Mouse (Mus musculus) v-Abl transformed pro-B cells (cell line): ENCODE results near the gene Slc31a2.

ENCODE experiments used
- in situ Hi-C, 2 experiments: fragments of 400-800 bp; cut with MboI; formaldehyde crosslinking; loops; one replicate each; pipeline ENCODE4 v1.15.1; 2025; ENCODE audit not compliant: unreplicated experiment in 2 of 2

Slc31a2 gene

DNA sequence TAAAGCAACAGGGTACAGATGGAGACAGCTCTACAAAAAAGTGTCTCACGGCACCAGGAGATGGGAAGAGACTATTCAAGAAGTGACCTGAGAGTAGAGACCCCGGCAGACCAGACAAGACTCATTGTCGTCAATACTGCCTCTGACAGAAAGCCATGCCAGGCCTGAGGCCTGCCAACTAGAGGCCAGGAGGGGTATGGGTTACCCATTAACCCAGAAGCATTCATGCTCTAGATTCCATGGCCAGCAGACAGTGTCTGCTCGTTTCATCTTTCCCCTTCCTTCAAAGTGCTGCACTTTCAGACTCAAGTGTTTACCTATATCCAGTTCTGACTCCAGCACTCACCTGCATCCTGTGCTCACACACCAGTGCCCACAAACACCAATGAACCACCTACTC lies 15.7 kb downstream of the Slc31a2 start:
- in situ Hi-C loops, result no loop called here

DNA sequence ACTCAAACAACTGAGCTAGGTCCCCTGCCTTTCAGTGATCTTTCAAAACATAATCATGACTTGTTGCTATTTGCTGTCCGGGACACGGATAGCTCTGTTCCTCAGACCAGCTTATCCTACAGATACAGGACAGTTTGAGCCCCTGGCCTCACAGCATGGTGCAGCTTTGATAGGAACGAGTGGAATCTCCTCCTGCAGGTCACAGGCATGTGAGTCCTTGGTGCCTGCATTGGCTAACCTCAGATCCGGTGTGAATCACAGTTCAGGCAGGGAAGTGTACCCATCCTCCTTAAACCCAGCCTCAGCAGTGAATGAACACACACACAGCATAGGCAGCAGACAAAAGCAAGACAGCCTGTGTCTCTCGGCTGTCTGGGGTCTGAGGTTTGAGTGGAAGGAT lies 19.0 kb downstream of the Slc31a2 start:
- in situ Hi-C loops, result loop anchor here in 1 of 2 experiments (10.0 kb wide), 1 partner anchor 123 kb away; the partner anchor contains the start of genes Cdc26 and Prpf4

DNA sequence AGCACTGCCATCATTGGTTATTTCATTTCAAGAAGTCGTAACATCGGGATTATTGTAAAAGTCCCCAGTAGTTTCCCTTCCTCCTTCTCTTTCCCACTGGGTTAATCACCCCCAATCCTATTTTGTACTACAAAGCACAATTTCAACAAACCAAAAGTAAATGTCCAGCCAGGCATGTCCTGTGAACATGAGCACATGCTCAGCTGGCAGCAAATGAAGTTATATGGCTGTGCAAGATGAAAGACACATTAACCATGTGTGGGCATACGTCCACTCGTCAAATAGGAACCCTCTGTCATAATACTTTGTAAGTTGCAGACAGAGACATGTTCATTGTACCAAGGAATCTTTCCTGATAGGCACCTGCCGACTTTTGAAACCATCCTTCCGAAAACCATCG lies 20.6 kb downstream of the Slc31a2 start:
- in situ Hi-C loops, result loop anchor here in 1 of 2 experiments (10.0 kb wide), 1 partner anchor 122 kb away; the partner anchor contains the start of genes Cdc26 and Prpf4

DNA sequence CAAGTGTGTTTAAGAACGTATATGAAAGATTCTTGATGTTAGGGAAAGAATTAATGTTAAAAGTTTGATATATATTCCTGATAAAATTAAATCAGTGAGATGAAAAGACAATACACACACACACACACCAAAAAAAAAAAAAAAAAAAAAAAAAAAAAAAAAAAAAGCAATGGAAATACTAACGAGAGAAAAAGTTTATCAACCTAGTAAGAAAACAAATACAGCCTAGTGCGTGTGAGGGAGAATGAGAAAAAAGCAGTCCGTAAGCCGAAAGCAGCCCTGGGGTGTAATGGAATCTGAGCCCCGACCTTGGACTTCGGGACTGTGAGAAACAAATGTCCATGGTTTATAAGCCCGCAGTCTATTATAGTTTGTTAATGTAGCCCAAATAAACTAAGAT lies 23.2 kb downstream of the Slc31a2 start:
- in situ Hi-C loops, result loop anchor here in 1 of 2 experiments (10.0 kb wide), 1 partner anchor 119 kb away; the partner anchor contains the start of genes Cdc26 and Prpf4

DNA sequence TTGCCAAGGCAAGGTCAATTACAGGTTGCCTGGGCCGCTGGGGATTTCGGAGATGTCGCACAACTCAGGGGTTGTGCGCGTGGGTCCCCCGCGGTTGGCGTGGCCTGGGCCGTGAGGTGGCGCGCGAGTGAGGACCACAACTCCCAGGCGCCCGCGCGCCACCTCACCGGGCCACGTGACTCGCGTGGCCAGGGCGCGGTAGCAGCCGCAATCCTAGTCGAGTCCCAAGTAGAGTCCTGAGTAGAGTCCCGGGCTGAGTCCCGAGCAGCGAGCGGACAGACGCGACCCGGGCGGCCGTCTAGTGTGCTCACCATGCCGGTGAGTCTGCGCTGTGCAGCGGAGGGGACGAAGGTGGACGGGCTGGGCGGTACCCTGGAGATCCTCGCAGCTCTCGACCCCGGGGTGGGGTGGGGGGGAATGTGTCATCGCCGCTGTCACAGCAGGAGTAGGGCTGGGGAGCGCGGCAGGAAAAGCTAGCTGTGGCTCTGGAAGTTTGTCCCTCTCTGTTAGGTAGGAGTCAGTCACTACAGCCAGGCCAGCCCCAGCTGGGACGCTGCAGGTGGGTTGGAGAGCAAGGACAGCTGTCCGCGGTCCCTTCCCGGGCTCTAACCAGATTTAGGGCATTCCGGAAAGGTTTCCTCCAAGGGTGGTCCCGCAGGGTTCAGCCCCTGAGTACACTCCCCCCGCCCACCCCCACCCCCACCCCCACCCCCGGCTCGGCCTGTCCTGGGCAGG lies 24.1 kb downstream of the Slc31a2 start:
- in situ Hi-C loops, result loop anchor here in 1 of 2 experiments (10.0 kb wide), 1 partner anchor 118 kb away; the partner anchor contains the start of genes Cdc26 and Prpf4

DNA sequence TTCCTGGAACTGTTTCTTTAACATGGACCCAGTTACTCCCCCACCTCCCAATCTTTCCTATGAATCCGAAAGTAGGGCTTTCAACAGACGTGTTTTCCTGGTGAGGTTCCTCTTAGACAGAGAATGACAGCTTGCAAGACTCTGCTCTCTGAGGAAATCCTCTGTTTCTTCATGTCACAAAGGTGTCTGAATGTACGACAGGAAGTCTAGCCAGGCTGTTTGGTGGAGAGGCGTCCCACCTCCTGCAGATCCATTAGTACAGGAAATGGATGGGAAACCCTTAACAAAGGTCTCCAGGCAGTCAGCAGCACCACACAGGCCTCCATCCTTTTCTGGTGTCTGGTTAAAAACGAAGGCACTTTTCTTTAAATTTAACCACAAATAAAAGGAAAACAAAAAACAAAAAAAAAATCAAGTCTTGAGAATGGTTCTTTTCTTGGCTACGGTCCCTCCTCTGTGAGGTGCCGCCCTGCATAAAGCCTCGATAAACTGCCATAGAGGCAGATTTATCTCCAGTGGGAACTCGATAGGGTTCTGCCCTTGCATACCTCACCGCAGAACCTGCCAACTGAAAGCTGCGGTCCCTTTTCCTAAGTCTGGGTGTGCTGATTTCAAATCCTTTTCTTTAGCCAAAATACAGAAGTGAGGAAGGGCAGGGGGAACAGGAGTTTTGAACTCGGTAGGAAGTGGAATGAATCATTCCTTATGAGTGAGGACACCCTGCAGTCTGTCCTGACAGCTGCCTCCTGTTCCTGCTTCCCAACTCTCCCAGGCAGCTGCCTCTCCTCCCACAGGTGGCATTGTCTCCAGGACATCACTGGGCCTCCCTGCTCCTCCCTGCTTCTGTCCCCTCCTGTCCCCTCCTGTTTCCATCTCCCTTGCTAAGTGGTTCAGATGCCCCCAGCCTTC lies 24.9 kb downstream of the Slc31a2 start:
- in situ Hi-C loops, result loop anchor here in 1 of 2 experiments (10.0 kb wide), 1 partner anchor 118 kb away; the partner anchor contains the start of genes Cdc26 and Prpf4

DNA sequence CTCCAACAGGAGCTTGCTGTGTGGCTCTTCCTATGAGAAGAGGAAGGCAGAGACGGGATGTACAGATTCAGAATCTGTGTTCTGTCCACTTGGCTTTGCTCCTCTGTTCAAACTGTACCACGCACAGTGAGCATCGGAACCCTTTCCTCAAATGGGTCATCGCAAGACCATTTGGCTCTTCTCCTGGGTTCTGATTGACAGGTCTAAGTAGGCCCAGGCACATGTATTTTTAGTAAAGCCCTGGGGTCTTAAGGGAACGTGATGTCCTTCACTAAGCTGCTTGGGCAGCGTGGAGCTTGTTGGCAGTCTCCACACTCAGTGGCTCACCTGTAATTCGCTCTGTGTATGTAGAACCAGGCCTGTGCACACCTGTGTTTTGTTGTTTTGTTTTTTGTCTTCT lies 26.9 kb downstream of the Slc31a2 start:
- in situ Hi-C loops, result loop anchor here in 1 of 2 experiments (10.0 kb wide), 1 partner anchor 116 kb away; the partner anchor contains the start of genes Cdc26 and Prpf4

DNA sequence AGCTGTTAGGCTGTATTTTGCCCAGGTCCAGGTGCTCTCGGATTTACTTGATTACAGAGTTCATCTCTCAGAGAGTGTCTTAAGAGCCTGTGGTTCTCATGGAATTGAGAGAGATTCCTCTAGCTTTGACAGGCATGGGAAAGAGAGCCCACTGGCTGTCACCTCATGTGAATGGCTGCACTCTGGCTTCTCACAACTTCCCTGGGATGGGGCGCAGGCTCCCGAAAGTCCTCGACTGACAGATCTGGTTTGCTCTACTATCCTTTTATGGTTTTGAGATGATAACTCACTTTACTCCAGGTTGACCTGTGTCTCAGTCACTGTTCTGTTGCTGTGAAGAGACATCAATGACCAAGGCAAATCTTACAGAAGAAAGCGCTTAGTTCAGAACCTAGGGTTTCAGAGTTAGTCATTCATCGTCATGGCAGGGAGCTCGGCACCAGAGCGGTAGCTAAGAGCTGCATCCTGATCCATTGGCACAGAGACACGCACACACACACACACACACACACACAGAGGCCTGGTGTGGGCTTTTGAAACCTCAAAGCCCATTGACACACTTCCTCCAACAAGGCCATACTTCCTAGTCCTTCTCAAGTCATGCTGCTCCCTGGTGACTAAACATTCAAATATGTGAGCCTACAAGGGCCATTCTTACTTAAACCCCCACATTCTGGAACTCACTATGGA lies 28.6 kb downstream of the Slc31a2 start:
- in situ Hi-C loops, result no loop called here

DNA sequence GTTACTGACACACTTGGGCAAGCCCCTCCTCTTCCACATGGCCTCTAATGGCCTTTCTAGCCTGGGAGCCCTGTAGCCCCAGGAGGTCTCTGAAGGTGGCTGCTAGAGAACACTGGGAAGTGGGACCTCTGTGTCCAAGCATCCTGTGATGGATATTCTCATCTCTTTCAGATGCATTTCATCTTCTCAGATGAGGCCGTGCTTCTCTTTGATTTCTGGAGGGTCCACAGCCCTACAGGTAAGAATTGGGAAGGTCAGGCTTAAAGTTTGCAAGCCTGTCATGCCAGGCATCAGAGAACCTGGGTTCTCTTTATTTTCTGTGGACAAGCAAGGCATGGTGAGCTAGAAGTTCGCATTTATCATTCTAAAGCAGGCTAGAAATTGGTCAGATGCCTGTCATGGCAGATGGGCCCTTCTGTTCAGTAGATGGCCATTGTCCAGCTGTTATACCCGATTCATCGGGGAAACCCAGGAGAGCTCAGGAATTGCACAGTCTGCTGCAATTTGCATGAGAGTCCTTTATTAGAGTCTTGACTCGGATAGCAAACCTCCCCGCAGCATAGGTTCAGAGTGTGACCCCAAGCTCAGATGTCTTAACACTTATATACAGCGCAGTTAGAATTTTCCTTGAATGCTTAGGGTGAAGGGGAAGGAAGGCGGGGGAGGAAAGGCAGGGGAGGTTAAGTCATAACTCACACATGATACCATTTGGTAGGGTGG lies 30.3 kb downstream of the Slc31a2 start:
- in situ Hi-C loops, result no loop called here

DNA sequence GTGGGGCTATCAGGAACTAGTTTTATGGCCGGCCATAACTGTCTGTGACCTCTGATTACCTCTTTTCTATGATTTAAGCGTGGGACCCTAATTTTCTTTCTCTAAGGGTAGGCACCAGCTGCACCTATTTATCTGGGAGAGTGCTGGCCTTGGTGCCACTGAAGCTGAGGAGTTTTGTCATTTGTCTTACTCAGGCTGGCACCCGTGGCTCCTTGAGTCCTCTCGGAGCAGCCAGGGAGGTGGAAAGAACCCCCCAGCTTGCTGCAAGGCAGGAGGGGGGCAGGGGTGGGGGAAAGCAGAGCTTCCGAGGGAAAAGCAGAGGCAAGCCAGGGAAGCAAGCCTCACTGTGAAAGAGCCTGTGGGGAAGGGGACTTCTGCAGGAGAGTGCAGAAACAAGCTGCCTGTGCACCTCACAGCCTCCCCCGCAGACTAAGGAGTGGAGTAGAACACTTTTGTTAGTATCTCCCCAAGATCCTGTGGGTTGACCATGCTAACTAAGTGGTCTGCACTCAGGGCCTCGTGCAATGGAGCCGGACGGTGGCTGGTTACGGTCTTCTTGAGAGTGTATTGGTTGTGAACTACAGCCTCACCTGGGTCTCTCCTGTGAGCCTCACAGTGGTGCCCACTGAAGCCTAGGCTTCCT lies 31.0 kb downstream of the Slc31a2 start:
- in situ Hi-C loops, result no loop called here

DNA sequence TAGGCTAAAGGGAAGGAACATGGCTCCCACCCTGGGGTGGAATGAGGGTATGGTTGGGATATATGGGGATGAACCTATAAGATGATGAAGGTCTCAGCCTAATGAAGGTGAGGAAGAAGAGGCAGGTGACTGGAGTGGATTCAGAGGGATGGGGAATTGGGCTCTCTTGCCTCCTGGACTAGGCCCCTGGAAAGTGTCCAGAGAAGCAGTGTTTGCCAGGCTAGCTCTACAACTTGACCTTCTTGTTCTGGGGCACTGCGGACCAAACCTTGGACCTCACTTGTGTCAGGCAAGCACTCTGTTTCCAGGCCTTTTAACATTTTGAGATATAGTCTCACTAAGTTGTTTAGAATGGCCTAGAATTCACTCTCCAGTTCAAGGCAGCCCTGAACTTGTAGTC lies 32.4 kb downstream of the Slc31a2 start:
- in situ Hi-C loops, result no loop called here

DNA sequence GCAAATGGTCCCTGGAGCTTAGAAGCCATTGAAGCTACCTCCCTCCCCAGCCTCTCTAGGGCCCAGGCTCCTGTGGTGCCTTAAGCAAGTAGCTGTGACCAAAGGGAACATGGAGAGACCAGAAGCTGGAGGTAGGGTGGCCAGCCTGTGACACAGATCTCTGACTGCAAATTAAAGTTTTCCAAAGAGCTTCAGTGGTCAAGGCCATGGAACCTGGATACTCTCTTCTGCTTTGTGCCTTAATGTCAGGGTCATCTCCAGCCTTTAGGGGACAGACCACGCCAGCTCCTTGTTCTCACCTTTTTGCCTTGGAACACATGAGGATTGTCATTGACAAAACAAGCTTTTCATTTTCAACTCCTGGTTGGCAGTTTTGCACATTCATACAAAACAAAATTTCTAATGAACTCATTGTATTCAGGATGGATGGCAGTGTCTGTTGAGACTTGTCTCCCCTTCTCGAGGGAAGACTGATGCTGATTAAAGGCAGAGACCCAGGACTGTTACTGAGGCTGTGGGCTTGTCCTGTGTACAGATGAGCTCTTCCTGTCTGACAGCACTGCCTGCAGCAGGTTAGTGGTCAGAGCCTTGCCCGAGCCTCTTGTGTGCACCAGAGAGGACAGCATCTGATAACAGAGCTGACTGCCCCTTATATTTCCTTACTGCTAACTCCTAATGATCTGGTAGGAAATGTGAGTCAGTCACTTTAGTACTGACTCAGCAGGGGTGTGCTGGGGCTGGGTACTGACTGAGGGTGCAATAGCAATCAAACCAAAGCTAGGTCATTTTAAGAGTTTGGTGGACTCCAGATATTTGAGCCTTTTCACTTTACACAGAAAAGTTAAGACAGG lies 35.1 kb downstream of the Slc31a2 start:
- in situ Hi-C loops, result no loop called here

DNA sequence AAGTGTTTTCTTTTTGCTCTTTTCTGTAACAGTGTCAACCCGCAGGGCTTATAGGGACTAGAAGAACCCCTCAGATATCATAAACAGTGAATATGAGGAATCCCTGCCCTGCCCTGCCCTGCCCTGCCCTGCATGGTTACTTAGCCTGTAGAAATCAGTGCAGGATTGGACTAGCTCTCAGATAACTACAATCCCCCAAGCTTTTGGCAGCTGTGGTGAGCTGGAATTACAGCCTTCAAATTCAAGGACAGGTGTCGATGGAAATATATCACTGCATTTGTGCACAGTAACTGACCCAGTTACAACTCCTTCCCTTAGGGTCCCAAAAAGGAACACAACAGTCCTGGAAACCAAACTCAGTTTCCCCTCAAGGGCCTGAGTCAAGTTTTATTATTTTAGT lies 37.6 kb downstream of the Slc31a2 start:
- in situ Hi-C loops, result loop anchor here in 1 of 2 experiments (25.0 kb wide), 1 partner anchor 912 kb away; the partner anchor contains the start of gene Col27a1

DNA sequence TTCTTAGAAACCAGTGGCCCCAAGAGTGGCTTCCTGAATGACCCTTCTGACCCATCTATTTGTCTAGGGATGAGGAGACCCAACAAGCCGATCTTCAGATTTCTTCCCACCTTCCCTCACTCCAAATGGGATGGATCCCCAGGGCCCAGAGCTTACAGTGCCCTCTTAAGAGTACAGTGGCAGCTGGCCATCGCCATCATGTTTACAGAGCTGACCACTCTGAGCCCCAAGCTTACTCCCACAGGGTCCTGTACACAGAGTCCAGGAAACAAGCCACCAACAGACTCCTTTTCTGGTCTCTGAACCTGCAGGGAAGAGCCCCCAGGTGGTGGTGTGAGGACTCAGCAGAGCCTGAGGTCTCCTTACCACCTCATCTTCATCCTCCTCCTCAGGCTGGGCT lies 40.4 kb downstream of the Slc31a2 start:
- in situ Hi-C loops, result loop anchor here in 1 of 2 experiments (25.0 kb wide), 1 partner anchor 910 kb away; the partner anchor contains the start of gene Col27a1

DNA sequence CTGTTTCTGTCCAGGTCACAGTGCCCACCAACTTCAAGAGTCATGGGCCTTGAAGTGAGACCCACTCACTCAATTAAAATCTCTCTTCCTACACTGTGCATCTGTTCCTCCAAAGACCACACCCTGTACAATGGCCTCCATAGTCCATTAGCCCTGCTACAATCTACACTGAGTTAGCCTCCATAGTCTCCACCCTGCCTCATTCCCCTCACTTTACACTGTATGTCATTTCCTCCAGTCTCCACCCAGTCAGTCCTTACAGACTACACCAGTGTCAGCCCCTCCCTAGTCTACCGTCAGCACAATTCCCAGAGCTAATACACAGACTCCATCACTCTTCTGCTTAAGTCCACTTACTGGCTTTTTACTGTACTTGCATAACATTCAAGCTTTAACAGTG lies 40.9 kb downstream of the Slc31a2 start:
- in situ Hi-C loops, result loop anchor here in 1 of 2 experiments (25.0 kb wide), 1 partner anchor 909 kb away; the partner anchor contains the start of gene Col27a1

DNA sequence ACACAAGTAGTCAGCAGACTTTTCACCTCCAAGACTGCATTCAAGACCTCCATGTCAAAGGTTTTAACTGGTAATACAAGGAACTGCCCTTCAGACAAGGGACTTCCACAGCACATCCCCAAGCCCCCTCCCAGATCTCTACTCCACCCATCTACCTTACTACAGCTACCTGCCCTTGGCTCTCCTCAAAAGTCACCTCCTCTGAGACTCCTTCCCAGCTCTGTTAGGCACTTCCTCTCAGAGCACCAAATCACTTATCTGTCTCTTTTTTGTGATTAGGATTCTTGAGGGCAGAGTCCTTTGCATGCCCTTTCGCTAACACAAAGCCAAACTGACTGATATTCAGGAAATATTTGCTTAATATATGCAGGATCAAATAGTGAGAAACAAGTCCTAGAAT lies 43.9 kb downstream of the Slc31a2 start:
- in situ Hi-C loops, result loop anchor here in 1 of 2 experiments (25.0 kb wide), 1 partner anchor 906 kb away; the partner anchor contains the start of gene Col27a1

DNA sequence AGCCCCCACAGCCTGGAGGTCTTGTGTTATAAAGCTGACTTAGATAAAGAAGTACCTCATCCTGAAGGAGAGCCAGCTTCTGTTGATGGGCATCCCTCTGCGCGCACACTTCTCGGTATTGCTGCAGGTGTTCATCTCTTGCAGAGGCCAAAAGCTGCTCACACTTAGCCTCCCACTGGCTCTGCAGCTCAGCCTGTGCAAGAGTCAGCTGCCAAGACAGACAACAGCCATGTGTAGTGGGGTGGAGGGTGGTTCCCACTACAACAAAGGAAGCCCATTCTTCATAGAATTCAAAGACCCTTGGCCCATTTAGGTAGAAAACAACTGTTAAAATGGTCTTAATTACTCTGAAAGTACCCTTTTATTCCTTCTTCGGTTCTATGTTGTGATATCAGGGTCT lies 44.5 kb downstream of the Slc31a2 start:
- in situ Hi-C loops, result loop anchor here in 1 of 2 experiments (25.0 kb wide), 1 partner anchor 905 kb away; the partner anchor contains the start of gene Col27a1

DNA sequence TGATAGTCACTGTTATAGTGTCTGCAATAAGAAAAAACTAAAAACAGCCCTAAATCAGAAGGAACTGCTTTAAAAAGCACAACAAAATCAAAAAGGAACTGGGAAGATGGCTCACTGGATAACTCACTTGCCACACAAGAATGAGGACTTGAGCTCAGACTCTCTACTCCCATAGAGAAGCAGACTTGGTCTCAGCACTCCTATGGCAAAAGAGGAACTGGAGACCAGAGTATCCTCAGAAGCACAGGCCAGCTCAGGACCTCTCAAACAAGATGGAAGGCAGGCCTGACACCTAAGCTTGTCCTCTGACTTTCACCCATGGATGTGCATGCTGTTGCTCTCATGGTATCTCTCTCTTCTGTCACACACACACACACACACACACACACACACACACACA lies 46.0 kb downstream of the Slc31a2 start:
- in situ Hi-C loops, result loop anchor here in 1 of 2 experiments (25.0 kb wide), 1 partner anchor 904 kb away; the partner anchor contains the start of gene Col27a1
